Mouse (Mus musculus) forelimb bud, embryonic 11.5 days (tissue): ENCODE results near the gene Gm14685.
"Not testable (repeated sequence)": the region's sequence is repeated elsewhere in the genome, so short reads cannot be mapped to it uniquely, and the experiment has no call there.

Experiments
- DNase-seq: peaks from one replicate; pipeline ENCODE4 v3.0.0-alpha.2; 2012; ENCODE audit warnings: low read depth, low spot score

The Gm14685 gene

GRCm38 (mm10) chrX:73116747-73117146 is at the start of gene Gm14685:
TSS of gene Gm14685 (plus strand) at chrX:73117047.
- DNase-seq = not testable (repeated sequence)

DNA sequence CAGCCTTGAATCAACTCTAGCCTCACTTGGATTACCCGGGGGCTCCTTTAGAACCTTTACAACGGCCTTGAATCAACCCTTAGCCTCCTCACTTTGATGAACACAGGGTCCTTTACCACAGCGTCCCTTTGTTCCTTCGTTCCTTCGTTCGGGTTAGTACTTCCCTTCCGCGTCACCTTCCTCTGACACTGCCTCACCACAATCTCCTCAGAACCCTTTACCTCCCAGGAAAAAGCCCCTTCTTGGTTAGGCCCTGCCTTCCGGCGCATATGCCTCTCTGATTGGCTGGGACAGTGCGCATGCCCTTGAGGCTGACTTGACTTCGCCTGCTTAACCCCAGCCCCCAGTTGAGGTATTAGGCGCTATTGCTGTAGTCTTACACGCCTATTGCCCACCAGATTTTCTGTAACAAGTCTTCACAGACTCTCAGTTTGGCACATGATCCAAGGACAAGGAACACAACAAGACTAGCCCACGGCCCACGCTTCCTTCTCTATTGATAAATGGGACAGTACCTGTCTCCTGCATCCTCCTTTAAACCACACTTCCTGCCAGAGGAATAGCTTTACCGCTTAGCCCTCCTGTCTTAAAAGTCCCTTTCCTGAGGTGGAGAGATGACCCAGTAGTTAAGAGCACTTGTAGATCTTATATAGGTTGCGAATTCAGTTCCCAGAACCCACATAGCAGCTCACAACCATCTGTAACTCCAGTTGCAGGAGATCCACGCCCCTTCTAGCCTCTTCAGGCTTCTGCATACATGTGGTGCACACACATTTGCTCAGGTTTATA is 34.4 kb upstream of the Gm14685 start, which contains the start of gene Xlr4a:
Gene Xlr4a, minus strand, starts transcription at position 212 of the 789 bp plus-strand sequence.
- not testable (repeated sequence) for DNase-seq

DNA sequence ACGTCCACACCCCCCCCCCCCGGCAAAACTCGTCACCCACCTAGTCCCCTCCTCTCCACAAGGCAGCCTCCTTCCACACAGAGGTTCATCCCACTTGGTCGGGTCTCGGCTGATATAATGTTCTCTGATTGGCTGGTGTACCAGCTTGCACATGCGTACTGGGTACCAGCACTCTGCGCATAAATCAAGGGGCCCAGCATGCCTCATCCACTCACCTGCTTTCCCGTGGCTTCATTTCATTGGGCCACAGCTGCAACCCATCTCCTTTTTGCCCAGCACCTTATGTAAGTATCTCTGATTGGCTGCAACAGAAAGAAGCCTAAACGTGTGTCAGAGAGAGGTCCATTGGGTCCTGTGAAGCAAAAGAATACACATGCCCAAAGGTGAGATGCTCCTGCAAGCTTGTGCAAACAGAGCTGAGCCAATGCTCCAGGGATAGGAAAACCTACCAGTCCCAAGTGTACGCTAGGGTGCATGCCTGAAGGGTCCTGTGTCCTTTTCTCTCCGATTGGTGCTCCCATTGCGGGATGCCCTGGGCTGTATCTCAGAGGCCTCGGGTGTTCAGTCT is 19.8 kb upstream of the Gm14685 start, which contains the start of gene Xlr3a:
Gene Xlr3a, minus strand, starts transcription at position 155 of the 568 bp plus-strand sequence.
- DNase-seq = not testable (repeated sequence)

DNA sequence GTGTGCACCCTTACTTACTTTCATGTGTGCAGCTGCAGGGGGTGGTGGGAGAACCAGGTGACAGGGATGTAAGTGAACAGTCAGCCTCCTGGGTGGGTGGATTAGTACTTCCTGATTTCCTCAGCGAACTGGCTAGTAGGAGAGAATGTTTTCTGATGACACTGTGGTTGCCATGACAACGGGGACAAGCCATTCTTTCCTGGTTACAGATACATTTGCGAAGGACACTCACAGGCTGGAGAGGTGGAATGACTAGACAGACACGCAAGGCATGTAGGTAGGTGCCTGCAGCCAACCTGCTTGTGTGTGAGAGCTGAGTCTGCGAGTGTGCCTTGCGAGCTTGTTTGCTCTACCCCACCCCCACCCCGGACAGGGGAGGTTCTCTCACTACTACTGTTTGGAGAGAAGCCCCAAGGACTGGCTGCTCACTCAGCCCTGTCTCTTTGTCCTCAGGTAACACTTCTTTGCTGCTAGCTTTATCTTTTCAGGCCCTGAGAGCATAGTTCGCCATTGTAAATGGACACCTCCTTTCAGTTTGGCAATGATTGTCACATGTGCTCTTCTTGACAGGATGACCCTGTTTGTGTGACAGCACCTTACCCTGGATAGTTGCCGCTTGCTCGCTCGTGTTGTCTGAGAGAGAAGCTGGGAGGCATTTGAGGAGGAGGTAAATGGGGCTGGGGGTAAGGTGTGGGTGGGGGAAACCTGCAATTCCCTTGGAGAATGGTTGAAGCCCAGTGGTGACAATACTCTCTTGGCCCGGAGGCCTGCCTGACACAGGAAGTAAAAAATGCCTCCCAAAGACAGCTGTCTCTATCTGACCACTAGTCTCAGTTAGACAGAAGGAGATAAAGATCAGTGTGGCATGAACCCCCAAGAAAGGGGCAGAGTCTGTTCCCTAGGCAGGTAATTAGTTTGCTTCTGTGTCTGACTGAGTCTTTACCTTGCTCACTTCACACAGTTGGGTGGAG is 6.3 kb downstream of the Gm14685 start:
- DNase-seq = not testable (repeated sequence)

DNA sequence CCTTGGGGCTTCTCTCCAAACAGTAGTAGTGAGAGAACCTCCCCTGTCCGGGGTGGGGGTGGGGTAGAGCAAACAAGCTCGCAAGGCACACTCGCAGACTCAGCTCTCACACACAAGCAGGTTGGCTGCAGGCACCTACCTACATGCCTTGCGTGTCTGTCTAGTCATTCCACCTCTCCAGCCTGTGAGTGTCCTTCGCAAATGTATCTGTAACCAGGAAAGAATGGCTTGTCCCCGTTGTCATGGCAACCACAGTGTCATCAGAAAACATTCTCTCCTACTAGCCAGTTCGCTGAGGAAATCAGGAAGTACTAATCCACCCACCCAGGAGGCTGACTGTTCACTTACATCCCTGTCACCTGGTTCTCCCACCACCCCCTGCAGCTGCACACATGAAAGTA is 26.4 kb downstream of the Gm14685 start:
- DNase-seq = not testable (repeated sequence)

DNA sequence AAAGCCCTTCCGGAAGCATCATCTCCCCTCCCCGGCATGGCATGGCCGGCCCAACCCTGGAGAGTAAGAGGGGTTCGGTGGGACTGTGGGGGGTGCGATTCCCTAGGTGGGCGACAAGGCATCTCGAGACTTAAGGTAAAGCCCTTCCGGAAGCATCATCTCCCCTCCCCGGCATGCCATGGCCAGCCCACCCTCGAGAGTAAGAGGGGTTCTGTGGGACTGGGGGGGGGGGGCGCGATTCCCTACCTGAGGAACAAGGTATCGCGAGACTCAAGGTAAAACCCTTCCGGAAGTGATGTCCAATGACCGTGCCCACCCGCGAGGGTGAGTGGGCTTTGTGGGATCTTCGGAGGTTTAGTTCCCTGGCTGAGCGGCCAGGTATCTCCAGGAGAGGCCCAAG is 31.6 kb downstream of the Gm14685 start, which contains the start of gene Xlr5b:
Gene Xlr5b, plus strand, starts transcription at position 301 of the 400 bp plus-strand sequence.
- not testable (repeated sequence) for DNase-seq

GRCm38 (mm10) chrX:73149350-73149749 is 32.5 kb downstream of the Gm14685 start, which contains the start of gene DXBay18:
TSS of gene DXBay18 (minus strand) at chrX:73149450.
- not testable (repeated sequence) for DNase-seq

GRCm38 (mm10) chrX:73176889-73177288 is 60.0 kb downstream of the Gm14685 start, which contains the start of gene Spin2d:
TSS of gene Spin2d (minus strand) at chrX:73176989.
- DNase-seq = not testable (repeated sequence)
